Mouse (Mus musculus): ENCODE results near the gene Gm11214. TPM values are rescaled to one million over a fixed set of nuclear protein-coding genes. Genes with fewer than 3 reads are reported as not detected.

Gene Gm11214
- polyA plus RNA-seq, 1 experiment = not detected

DNA sequence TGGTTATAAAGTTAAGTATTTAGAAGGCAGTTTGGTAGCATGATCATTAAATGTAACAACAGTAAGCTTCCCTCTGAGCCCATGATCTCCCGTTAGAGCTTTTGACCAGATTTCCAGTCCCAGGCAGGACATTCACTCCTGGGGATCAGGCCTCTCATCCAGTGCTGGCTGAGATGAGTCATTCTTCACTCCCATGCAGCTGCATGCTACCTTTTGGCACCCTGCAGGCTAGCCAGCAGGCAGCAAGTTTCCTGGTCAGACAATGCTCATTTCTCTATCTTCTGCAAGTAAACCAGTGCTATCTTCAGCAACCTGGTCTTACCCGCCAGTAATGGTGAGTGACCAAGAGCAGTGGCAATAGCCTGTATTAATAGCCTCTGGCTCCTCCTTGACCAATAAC is 30.0 kb downstream of the Gm11214 start:
- no peak for TF ChIP-seq CTCF (IDR thresholded peaks at IDR 0.05; ENCODE audit: control insufficient read depth, insufficient read depth, insufficient replicate concordance, low read depth, low read length)
- TF ChIP-seq POLR2A (IDR thresholded peaks at IDR 0.05; ENCODE audit: control insufficient read depth, low read depth, low read length) = no peak
- H3K27ac ChIP-seq (ENCODE audit: control insufficient read depth, insufficient read depth, low read depth, low read length) = no peak overlapping the region

DNA sequence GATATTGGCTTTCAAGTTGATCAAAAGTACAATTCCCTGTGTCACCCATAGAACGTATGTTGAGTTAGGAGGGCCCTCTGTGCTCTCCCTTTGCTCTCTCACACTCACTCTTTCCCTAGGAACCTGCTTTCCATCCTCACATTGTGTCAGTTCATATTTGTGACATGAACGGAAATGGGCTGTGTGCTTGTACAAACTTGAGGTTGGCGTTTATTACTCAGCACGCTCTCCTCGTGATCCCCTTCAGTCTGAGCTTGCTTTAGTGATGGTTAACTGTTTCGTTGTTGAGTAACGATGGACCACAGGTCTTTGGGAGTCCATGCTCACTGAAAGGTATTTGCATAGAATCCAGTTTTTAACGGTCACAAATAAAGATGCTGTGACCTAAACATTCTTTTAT is 36.1 kb downstream of the Gm11214 start:
- Histone ChIP-seq H3K4me3 (ENCODE audit: control insufficient read depth, low read depth, low read length) (no peak overlapping the region), H3K36me3 (ENCODE audit: control insufficient read depth, insufficient read depth, low read length) (no peaks in the 10 kb centered on the region), H3K27me3 (ENCODE audit: control insufficient read depth, insufficient read depth, low read length) (no peaks in the 10 kb centered on the region), H3K27ac (ENCODE audit: control insufficient read depth, insufficient read depth, low read depth, low read length) (no peak overlapping the region), H3K4me1 (ENCODE audit: control insufficient read depth, insufficient read depth, low read length) (no peaks in the 10 kb centered on the region)
- TF ChIP-seq POLR2A (IDR thresholded peaks at IDR 0.05; ENCODE audit: control insufficient read depth, low read depth, low read length) = no peak
- no peak for TF ChIP-seq CTCF (IDR thresholded peaks at IDR 0.05; ENCODE audit: control insufficient read depth, insufficient read depth, insufficient replicate concordance, low read depth, low read length)

More for the DNA sequence above, 30.0 kb downstream of the Gm11214 start:
- H3K4me1 ChIP-seq (ENCODE audit: control insufficient read depth, insufficient read depth, low read length) = no peaks in the 10 kb centered on the region
- H3K36me3 ChIP-seq (ENCODE audit: control insufficient read depth, insufficient read depth, low read length) = no peaks in the 10 kb centered on the region
- no peaks in the 10 kb centered on the region for H3K27me3 ChIP-seq (ENCODE audit: control insufficient read depth, insufficient read depth, low read length)
- no peak overlapping the region for H3K4me3 ChIP-seq (ENCODE audit: control insufficient read depth, low read depth, low read length)

- TF ChIP-seq POLR2A (IDR thresholded peaks at IDR 0.05; ENCODE audit: control insufficient read depth, low read depth, low read length) (no peak), CTCF (IDR thresholded peaks at IDR 0.05; ENCODE audit: control insufficient read depth, insufficient read depth, insufficient replicate concordance, low read depth, low read length) (no peak)
- Histone ChIP-seq H3K4me3 (ENCODE audit: control insufficient read depth, low read depth, low read length) (no peak overlapping the region), H3K27ac (ENCODE audit: control insufficient read depth, insufficient read depth, low read depth, low read length) (no peak overlapping the region), H3K4me1 (ENCODE audit: control insufficient read depth, insufficient read depth, low read length) (no peaks in the 10 kb centered on the region), H3K27me3 (ENCODE audit: control insufficient read depth, insufficient read depth, low read length) (no peaks in the 10 kb centered on the region), H3K36me3 (ENCODE audit: control insufficient read depth, insufficient read depth, low read length) (no peaks in the 10 kb centered on the region)
Measured at GRCm38 (mm10) chr4:63625563-63626080, 37.6 kb downstream of the Gm11214 start.

DNA sequence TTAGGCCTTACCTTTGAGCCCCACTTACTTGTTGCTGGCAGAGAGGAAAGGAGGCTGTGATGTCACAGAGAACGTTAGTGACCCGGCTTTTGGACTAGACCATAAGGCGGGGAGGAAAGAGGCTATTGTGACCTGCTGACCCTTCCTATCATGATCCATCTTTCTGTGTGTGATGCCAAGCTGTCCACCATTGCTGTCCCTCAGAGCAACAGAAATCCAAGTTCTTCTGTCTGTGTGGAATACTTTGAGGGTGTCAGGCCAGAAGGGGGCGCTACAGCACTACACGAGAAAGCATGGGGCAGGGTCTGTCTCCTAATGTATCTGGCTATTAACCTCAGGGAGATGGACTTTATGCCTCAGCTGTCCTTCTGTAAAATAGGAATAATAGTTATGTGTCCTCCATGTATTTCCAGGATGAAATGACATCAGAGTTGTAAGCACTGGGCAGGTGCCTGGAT is 40.8 kb downstream of the Gm11214 start, which contains the start of gene Tex48:
Tex48 (minus strand) TSS at position 51 of the 458 bp plus-strand sequence.
- peak within 1 kb of the TSS; percentile 92 for H3K4me3 ChIP-seq (ENCODE audit: control insufficient read depth, low read depth, low read length)
- H3K36me3 ChIP-seq (ENCODE audit: control insufficient read depth, insufficient read depth, low read length) = no peaks in the 10 kb centered on the region
- TF ChIP-seq POLR2A (IDR thresholded peaks at IDR 0.05; ENCODE audit: control insufficient read depth, low read depth, low read length) (peak; percentile 86; the same call in 1 of the 2 replicates), CTCF (IDR thresholded peaks at IDR 0.05; ENCODE audit: control insufficient read depth, insufficient read depth, insufficient replicate concordance, low read depth, low read length) (peak; percentile 37; the same call in 1 of the 2 replicates)
- no peaks in the 10 kb centered on the region for H3K27me3 ChIP-seq (ENCODE audit: control insufficient read depth, insufficient read depth, low read length)
- peak within 1 kb of the TSS; percentile 67; the same call in 1 of the 2 replicates for H3K27ac ChIP-seq (ENCODE audit: control insufficient read depth, insufficient read depth, low read depth, low read length)
- H3K4me1 ChIP-seq (ENCODE audit: control insufficient read depth, insufficient read depth, low read length) = no peaks in the 10 kb centered on the region

DNA sequence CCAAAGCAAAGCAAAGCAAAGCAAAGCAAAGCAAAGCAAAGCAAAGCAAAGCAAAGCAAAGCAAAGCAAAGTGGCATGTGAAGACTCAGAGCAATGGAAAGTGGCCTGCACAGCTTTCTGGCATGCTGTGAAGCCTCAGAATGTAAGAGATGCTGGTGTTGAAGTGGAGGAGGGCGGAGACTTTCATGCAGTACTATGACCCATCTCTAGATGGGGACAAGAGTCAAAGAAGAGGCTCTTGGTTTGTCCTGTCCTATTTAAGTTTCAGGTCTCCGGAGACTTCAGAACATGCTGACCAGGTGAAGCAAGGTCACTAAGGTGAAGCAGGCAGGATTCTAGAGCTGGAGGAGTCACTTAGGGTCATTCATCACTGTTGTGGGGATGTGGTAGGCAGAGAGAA is 41.3 kb downstream of the Gm11214 start:
- Histone ChIP-seq H3K27ac (ENCODE audit: control insufficient read depth, insufficient read depth, low read depth, low read length) (peak overlapping the region; percentile 67; the same call in 1 of the 2 replicates), H3K4me1 (ENCODE audit: control insufficient read depth, insufficient read depth, low read length) (no peaks in the 10 kb centered on the region), H3K36me3 (ENCODE audit: control insufficient read depth, insufficient read depth, low read length) (no peaks in the 10 kb centered on the region), H3K4me3 (ENCODE audit: control insufficient read depth, low read depth, low read length) (peak overlapping the region; percentile 92), H3K27me3 (ENCODE audit: control insufficient read depth, insufficient read depth, low read length) (no peaks in the 10 kb centered on the region)
- no peak for TF ChIP-seq POLR2A (IDR thresholded peaks at IDR 0.05; ENCODE audit: control insufficient read depth, low read depth, low read length)
- no peak for TF ChIP-seq CTCF (IDR thresholded peaks at IDR 0.05; ENCODE audit: control insufficient read depth, insufficient read depth, insufficient replicate concordance, low read depth, low read length)

Other genes with a start within 250 kb of the Gm11214 start
- 22.5 and 26.1 TPM in 2 replicates for gene Whrn, start 167.4 kb downstream of the Gm11214 start, polyA plus RNA-seq (2012; rRNA removed)
- 83.4 and 95.0 TPM in 2 replicates for gene Atp6v1g1, start 118.6 kb downstream of the Gm11214 start, polyA plus RNA-seq (2012; rRNA removed)
- 4.4 and 4.7 TPM in 2 replicates for gene Tmem268, start 104.6 kb downstream of the Gm11214 start, polyA plus RNA-seq (2012; rRNA removed)
- 66.2 and 77.1 TPM in 2 replicates for gene Gm11213, start 58.1 kb downstream of the Gm11214 start, polyA plus RNA-seq (2012; rRNA removed)
- 562 and 586 TPM in 2 replicates for gene Tex48, start 41.0 kb downstream of the Gm11214 start, polyA plus RNA-seq (2012; rRNA removed)
- gene Tnfsf15, start 81.7 kb upstream of the Gm11214 start, polyA plus RNA-seq (2012; rRNA removed) = 0.16 and 0.26 TPM in 2 replicates
- gene Tnfsf8, start 198.0 kb upstream of the Gm11214 start, polyA plus RNA-seq (2012; rRNA removed) = 0.02 TPM in 1 of 2 replicates, not detected in the other